Mouse (Mus musculus) MEL-GATA-1-ER (cell line): ENCODE measurements around the gene Picalm.

ENCODE experiments used
- DNase-seq: peaks from one replicate; pipeline ENCODE4 v3.0.0-alpha.2; 2012; ENCODE audit warnings: low read depth; ENCODE audit errors: extremely low read depth

Picalm gene

GRCm38 (mm10) chr7:90210116-90210515 is 80.1 kb downstream of the Picalm start:
- DNase-seq: no peak

DNA sequence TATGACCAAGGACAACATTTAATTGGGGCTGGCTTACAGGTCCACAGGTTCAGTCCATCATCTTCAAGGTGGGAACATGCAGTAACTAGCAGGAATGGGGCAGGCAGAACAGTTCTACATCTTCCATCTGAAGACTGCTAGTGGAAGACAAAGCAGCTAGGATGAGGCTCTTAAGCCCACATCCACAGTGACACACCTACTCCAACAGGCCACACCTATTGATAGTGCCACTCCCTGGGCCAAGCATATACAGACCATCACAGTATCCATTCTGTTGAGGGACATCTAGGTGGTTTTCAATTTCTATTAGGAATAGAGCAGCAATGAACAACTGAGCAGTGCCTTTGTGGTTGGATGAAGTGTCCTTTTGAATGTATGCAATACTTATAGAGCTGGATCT is 80.9 kb downstream of the Picalm start:
- DNase-seq: no peak

DNA sequence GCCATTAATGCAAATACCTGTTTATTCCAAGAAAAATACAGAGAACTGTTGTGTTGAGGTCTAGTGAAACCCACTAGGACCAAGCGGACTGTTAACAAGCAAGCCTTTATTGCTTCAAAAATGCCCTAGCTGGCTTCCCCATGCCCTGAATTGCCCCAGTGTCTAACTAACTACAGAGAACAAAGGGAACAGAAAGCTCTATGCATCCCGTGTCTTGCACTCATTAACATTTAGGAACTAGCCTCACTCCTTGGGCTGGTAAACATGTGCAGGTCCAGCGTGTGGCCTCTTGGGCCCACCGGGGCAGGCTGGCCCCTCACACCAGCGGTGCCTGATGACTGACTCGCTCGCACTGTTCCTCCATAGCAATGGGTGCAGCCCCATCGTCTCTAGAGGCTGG is 86.5 kb downstream of the Picalm start:
- no peak for DNase-seq

DNA sequence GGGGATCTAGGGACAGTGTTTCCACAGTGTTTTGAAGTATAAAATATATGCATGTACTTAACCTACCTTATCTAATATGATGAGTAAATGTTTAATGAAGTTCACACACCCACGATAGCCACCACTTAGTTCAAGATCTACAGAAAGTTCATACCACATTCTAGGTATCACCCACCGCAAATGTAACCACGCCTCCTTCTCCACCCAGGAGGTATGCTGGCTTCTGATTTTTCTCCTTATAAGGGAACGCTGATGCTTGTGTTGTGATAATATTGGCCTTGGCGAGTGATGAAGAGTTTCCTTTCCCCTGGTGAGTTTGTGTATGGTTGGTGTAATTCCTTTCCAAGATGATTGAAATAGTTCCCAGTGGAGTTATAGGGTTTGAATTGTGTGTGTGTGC is 88.1 kb downstream of the Picalm start:
- DNase-seq: no peak

DNA sequence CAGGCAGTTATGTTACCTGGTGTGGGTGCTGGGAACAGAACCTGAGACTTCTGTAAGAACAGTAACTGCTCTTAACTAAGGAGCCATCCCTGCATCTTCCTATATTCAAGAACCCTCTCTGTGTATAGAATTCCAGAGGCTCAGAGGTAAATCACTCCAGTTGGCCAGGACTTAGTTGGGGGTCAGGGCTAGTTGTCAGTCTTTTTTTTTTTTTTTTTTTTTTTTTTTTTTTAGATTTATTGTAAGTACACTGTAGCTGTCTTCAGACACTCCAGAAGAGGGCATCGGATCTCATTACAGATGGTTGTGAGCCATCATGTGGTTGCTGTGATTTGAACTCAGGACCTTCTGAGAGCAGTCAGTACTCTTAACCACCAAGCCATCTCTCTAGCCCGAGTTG is 91.5 kb downstream of the Picalm start:
- no peak for DNase-seq

DNA sequence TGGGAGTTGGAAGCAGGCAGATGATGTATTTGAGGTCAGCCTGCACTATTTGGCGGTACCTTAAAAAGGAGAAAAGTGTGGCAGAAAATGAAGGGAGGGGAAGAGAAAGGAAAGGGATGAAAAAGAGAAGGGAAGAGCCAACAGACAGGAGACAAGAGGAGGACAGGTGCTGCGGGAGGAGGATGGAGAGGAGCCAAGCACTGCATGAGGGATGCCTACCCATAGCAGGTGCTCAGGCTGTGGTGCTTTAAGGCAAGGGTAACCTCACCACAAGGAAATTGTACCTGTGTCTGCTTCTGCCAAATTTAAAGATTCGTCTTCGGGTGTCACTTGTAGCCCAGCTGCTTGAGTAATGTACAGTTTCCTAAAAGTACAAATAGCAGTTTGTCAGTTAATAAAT is 98.1 kb downstream of the Picalm start:
- no peak for DNase-seq

GRCm38 (mm10) chr7:90228884-90229283 is 98.9 kb downstream of the Picalm start:
- DNase-seq: peak; percentile 24

DNA sequence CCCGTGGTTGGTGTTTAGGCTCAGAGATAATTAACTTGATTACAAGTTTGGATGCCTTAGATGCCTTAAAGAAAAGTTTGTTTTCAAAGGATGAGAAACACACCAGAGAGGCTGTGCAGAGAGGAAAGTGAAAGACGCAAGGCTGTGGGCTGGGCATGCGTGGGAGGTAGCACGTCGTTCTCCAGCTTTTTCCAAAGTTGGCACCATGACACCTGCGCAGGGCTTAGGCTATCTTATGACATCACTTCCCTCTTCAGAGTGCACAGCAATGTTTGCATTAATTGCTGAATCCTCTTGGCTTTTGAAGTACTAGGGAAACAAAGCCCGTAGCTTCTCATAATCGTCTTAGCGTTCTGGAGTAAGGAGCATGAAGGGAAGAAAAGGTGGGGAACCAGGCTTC is 101.4 kb downstream of the Picalm start:
- DNase-seq: no peak

DNA sequence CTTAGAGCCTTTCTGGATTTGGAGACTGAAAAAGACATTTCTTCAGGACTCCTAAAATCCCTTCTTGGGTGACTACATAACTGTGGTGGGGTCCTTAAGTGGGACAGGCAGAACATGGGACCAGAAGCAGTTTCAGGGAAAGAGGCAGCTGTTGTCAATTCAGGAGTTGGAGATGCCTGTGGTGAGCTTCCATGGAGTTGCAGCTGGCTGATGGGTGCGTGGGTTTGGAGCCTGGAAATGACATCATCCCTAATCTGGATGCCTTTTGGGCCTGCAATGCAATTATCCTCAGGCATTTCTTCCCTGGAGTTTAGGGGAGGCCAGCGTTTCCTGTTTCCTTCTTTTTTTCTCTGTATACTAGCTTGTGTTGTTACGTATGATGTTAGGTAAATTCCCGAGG is 103.9 kb downstream of the Picalm start:
- DNase-seq: no peak

GRCm38 (mm10) chr7:90236289-90236905 is 106.4 kb downstream of the Picalm start:
- DNase-seq: no peak

- no peak for DNase-seq
These were observed 113.1 kb downstream of the Picalm start for GRCm38 (mm10) chr7:90243151-90243550.

- DNase-seq: peak; percentile 23
These were observed 113.6 kb downstream of the Picalm start for GRCm38 (mm10) chr7:90243643-90244042.

- DNase-seq: no peak
These were observed 122.9 kb downstream of the Picalm start for GRCm38 (mm10) chr7:90252946-90253345.

- no peak for DNase-seq
These were observed 128.7 kb downstream of the Picalm start for GRCm38 (mm10) chr7:90258701-90259100.

DNA sequence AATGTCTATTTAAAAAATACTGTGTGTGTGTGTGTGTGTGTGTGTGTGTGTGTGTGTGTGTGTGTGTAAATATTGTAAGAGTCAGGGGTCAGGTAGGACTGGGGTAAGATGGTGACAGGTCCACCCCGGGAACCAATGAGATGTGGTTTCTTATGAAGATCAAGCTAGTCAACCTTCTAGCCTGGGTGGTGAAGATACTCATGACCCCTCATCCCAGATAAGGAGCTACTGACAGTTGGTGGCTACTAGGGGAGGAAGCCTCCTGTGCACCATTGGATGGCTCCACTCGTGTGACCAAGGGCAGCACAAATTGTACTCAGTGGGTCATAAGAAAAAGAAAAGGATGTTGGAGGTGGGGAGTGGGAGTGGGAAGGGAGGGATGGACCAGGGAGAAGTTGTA is 129.9 kb downstream of the Picalm start:
- no peak for DNase-seq

DNA sequence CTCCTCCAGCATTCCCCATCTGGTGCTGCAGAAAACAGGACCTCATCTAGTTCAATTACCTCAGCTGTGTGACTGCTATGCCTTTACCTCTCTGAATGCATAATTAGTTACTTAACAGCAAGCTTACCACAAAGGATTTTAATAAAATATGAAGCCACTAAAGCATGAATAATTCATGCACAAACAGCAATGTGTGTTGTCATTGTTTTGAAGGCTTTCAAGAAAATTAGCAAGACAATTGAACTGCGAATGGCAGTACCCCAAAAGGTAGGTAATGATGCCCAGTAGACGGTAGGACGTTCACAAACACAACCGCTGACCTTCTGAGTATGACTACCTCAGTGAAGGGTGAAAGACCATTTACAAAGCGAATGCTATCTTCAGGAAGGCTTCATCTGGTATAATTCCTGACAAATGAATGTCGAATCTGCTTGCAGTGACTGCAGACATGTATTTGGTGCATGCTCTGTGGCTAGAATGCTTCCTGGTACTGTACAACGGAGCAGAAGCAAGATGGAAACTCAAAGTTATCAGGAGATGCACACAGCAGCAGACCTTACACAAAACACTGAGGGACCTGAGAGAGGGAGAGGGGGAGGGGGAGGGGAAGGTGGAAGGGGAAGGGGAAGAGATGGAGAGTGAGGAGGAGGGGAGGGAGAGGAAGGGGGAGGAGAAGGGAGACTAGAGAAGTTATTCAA is 132.0 kb downstream of the Picalm start:
- DNase-seq: no peak
